Mouse (Mus musculus): Measurements from ENCODE around the gene Tmem170.

Tmem170 gene

DNA sequence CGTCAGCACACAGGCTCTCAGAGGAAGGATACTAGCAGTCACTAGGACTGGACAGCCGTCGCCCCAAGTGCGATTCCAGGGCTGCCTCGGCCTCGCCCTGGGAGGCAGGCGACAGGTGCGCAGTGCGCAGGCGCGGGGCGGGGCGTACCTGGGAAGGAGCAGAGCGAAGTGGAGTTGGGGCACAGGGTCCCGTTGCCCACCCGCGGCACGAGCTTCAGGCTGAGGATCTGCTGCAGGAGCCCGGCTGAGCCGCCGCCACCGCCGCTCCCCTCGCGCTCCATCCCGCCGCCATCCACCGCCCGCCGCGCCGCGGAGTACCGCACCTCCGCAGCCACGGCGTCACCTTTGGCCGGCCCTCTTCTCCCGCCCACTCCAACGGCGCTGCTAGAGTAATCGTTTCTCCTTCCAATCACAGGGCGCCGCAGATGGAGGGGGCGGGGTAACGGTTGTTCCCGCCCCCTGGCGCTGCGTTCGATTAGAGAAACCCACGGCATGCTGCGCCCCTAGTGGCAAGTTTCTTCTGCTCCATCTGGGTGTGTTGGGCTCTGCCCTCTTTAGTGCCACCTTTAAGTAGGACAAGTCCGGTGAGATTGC is at the start of gene Tmem170:
Tmem170 (minus strand) TSS at position 396 of the 594 bp plus-strand sequence.
- DNase-seq (ENCODE audit: low spot score in 2 of 2), result peak; percentile 98

DNA sequence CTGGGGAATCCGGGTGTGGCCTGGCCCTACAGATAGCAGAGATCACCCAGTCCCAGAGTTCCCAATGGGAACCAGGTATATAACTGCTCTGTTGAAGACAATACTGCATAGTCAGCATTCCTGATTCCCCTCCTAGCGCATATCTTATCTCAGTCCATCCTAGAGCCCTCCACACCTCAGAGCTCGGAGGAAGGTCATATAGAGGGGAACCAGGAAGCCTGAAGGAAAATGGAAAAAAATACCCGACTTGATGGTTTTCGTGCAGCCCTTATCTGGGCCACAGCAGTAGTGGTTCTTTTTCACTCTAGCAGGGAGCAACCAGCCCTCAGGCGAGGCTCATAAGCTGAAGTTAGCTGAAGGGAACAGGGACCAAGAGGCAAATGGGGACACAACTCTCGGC is 48.4 kb upstream of the Tmem170 start:
- DNase-seq (ENCODE audit: low spot score in 2 of 2), result no peak

DNA sequence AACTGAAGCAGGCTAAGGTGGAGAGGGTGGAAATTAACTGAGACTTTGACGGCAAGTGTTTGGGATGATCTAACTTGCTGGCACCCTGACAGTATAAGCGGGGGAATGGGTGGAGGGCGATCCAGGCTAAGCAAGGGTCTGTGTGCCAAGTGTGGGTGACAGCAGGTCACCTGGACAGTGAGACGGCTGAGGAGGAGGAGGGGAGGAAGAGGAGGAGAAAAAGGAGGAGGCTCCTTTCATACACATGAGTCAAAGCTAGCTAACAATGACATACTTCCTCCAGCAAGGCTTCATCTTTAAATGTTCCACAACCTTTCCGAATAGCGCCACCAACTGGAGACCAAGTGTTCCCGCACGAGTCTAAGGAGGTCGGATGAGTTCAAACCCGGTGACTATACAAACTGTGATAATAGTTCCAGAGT is 46.8 kb upstream of the Tmem170 start:
- no peak for DNase-seq (ENCODE audit: low spot score in 2 of 2)

DNA sequence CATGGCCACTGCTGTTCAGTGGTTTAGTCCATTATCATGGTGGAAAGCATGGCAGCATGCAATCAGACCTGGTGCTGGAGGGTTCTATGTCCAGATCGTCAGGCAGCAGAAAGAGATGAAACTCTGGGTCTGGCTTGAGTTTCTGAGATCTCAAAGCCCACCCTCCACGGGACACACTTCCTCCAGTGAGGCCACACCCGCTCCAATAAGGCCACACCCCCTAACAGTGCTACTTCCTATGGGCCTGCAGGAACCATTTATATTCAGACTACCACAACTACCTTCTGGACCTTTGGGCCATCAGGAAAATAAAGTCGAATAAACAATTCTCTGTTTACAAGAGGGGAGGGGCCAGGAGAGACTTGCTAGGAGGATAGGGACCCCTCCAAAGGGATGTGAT is 44.4 kb upstream of the Tmem170 start:
- DNase-seq (ENCODE audit: low spot score in 2 of 2), result no peak

- DNase-seq (ENCODE audit: low spot score in 2 of 2), result no peak
These were observed 43.1 kb upstream of the Tmem170 start for GRCm38 (mm10) chr8:111919663-111920062.

DNA sequence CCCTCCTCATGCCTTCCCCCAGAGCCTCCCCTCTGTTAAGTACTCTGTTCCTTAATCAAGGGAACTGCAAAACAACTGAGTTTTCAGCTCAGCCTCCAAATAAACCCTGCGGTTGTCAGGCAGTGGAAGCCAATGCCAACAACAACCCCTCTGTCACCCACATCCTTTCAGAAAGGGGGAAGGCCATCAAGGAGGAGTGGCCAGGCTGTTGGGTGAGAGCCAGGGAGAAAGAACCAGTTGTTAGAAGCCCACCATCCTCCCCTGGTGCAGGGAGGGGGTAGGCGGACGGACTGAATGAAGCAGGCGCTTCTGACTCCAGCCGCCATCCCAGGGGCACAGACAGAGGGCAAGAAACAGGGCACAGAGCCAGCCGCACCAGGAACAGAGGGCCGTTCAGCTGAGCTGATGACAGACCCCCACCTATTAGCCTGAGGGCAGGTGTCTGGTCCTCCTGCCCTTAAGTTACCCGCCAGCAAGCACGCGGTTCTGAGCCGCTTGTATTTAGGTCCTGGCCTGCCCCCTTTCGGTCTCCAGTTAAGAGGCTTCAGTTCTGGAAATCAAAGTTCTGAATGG is 36.4 kb upstream of the Tmem170 start:
- DNase-seq (ENCODE audit: low spot score in 2 of 2), result peak in 1 of 2 experiments; percentile 12

DNA sequence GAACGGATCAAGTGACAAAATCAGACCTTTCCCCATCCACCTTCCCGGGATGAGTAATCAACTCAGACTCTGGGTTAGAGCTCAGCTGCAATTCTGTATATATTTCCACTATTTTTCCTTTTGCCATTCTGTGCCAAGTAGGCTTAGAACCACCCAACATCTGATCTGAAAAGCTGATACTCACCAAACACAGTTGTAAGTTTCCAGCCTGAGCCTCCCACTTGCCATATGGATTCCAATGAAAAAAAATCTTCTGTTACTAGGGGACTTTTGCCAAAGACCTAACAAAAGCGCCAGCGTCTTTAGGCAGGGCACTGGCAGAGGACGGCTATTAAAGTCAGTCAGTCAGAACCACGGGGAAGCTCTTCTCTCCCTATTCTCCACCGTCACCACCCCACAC is 35.0 kb upstream of the Tmem170 start:
- no peak for DNase-seq (ENCODE audit: low spot score in 2 of 2)

DNA sequence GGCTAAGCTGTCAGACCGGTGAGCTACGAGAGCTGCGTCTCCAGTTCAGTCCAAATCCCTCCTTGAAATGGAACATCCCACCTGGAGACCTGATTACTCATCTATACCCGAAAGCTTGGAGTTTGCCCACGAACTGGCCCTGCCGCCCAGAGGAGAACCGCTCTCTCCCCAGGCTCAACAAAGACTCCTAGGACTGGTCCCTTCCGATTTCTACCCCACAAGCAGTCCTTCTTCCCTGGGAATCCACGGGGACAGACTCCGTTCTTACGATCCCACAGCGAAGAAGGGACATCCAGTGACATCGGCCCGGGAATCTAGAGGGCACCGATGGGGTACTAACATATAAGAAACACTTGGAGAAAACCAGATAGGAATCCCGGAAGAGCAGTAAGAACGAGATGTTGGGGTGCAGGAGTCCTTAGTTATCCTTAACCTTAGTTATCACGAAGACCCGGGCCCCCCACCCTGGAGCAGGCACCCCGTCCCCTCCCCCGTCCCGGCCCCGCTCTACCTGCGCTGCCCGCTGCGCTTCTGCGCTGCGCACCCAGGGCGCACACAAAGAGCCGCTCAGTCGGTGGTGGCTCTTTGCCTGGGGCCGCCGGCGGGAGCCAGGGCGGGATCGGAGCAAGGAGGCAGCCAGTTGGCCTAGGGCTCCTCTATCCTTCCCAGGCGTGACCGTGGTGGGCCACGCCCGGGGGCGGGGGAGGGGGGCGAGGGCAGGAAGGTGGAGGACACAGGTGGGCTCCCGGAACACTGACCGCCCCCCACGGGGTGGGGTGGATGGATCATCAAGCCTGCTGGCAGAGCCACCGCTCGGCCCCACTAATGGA is 33.3 kb upstream of the Tmem170 start, which contains the start of gene Chst5:
Chst5 (minus strand) TSS at position 827 of the 830 bp plus-strand sequence.
- no peak for DNase-seq (ENCODE audit: low spot score in 2 of 2)

DNA sequence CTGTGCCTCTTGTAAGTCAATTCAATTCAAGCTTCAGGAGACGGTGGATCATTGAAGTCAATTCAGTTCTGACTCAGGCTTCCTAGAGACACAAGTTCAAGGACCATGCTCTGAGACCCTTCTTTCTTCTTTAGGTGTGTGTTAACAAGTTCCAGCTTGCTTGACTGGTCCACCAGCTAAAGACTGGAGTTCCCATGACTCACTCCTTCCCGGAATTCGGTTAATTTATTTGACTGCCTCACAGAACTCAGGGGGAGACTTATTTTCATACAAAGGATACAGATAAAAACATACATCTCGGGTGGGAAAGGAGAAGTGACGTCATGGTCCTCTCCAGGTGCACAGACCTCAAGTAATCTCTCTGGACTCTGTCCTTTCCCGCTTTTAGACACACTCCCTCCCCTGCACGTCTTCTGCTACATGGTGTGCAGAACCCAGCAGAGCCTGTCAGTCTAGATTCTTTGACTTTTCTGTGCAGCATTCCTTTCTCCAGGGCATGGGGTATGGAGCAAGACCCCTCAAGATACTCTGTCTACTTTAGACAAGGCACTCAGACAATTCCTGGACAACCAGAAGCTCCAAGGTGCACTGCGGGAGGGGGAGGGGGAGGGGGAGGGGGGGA is 29.1 kb upstream of the Tmem170 start:
- DNase-seq (ENCODE audit: low spot score in 2 of 2), result no peak

- no peak for DNase-seq (ENCODE audit: low spot score in 2 of 2)
These were observed 25.5 kb upstream of the Tmem170 start for GRCm38 (mm10) chr8:111902080-111902479.

- DNase-seq (ENCODE audit: low spot score in 2 of 2), result no peak
These were observed 22.0 kb upstream of the Tmem170 start for GRCm38 (mm10) chr8:111898586-111898985.

- DNase-seq (ENCODE audit: low spot score in 2 of 2), result no peak
These were observed 18.4 kb upstream of the Tmem170 start for GRCm38 (mm10) chr8:111894955-111895354.

DNA sequence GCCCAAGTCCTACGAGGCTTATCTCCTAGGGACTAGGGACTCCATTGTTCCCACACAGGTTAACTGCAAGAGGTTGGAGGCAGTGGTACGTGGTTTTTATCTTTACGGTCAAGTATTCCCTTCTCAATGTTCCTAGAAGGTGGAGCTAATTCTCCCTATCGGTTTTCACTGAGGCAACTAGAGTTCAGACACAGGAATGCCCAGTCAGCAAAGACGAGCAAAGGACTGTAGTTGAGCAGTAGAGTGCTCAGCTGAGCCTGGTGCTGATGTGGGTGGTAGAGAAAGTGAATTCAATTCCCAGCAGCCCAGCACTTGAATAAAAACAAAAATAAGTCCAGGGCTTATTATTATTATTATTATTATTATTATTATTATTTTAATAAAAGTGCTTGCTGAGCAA is 16.1 kb upstream of the Tmem170 start:
- DNase-seq (ENCODE audit: low spot score in 2 of 2), result no peak

DNA sequence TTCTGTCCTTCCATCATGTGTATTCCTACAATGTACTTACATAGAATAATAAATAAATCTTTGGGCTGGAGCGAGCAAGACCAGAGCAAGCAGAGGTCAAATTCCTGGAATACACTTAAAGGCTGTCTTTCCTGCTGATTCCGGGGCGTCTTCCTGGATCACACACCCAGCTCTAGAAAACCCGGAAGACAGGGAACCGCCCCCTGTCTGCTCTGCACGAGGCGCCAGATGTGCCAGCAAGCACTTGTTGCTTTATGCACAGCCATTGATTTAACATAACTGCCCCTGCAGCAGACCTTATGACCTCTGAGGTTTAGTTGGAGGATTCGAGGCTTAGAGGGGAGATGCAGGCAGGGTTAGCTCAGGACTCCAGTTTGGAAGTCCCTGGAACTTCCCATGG is 15.4 kb upstream of the Tmem170 start:
- DNase-seq (ENCODE audit: low spot score in 2 of 2), result no peak

GRCm38 (mm10) chr8:111890911-111891303 is 14.4 kb upstream of the Tmem170 start:
- no peak for DNase-seq (ENCODE audit: low spot score in 2 of 2)

- no peak for DNase-seq (ENCODE audit: low spot score in 2 of 2)
These were observed 13.7 kb upstream of the Tmem170 start for GRCm38 (mm10) chr8:111889931-111890910.

- DNase-seq (ENCODE audit: low spot score in 2 of 2), result no peak
These were observed 11.6 kb upstream of the Tmem170 start for GRCm38 (mm10) chr8:111888091-111888650.

- no peak for DNase-seq (ENCODE audit: low spot score in 2 of 2)
These were observed 10.9 kb upstream of the Tmem170 start for GRCm38 (mm10) chr8:111887479-111887878.

DNA sequence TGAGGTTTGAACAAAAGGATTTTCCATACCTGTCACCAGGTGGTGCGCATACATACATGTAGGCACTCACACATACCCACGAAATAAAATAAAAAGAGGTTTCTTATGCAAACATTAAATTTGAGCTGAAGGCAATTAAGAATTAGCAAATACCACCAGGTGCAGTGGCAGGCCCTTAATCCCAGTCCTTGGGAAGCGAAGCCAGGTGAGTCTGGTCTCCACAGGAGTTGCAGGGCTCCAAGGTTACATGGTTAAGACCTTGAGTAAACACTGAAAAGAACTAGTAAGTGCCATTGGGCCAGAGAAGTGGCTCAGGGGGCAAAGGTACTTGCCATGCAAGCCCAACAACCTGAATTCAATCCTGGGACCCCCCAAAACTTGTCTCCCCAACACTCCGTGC is 7.1 kb upstream of the Tmem170 start:
- DNase-seq (ENCODE audit: low spot score in 2 of 2), result no peak

- no peak for DNase-seq (ENCODE audit: low spot score in 2 of 2)
These were observed 5.0 kb upstream of the Tmem170 start for GRCm38 (mm10) chr8:111881591-111881990.

GRCm38 (mm10) chr8:111877711-111878110 is 1.2 kb upstream of the Tmem170 start:
- no peak for DNase-seq (ENCODE audit: low spot score in 2 of 2)

All from frontal cortex, postnatal 25 days (tissue).